Mouse (Mus musculus) small intestine, adult 2 months (tissue): Measurements from ENCODE around the gene Shisa9. TPM values are rescaled to one million over a fixed set of nuclear protein-coding genes. Genes with fewer than 3 reads are reported as not detected.

Experiments used
- H3K27ac ChIP-seq: fragments of 200-500 bp; 2 replicates; pipeline ENCODE4 v1.5.1; 2012; ENCODE audit warnings: low read depth, low read length, control low read depth, inconsistent platforms; ENCODE audit not compliant: insufficient read depth
- H3K27me3 ChIP-seq: fragments of 200-500 bp; 2 replicates; pipeline ENCODE4 v1.6.1; 2012; ENCODE audit warnings: mild to moderate bottlenecking, moderate library complexity, low read length, inconsistent platforms; ENCODE audit not compliant: control insufficient read depth, insufficient read depth
- H3K36me3 ChIP-seq: fragments of 200-500 bp; 2 replicates; pipeline ENCODE4 v1.6.1; 2012; ENCODE audit warnings: mild to moderate bottlenecking, low read length, control low read depth, inconsistent platforms; ENCODE audit not compliant: control insufficient read depth, insufficient read depth
- H3K4me1 ChIP-seq: fragments of 200-500 bp; 2 replicates; pipeline ENCODE4 v1.6.1; 2012; ENCODE audit warnings: low read length, inconsistent platforms, mixed read lengths; ENCODE audit not compliant: control insufficient read depth, insufficient read depth, insufficient read length
- H3K4me3 ChIP-seq: fragments of 200-500 bp; 2 replicates; pipeline ENCODE4 v1.5.1; 2012; ENCODE audit warnings: low read depth, mild to moderate bottlenecking, control low read depth, inconsistent platforms, low read length, moderate library complexity
- CTCF ChIP-seq: fragments of 200-500 bp; IDR thresholded peaks from 2 replicates; pipeline ENCODE4 v1.5.1; 2012; ENCODE audit warnings: low read depth, mild to moderate bottlenecking, control low read depth, inconsistent platforms, low read length, moderate library complexity, mixed read lengths; ENCODE audit not compliant: insufficient replicate concordance, insufficient read length; ENCODE audit errors: extremely low read depth
- POLR2A ChIP-seq: fragments of 200-500 bp; IDR thresholded peaks from 2 replicates; pipeline ENCODE4 v1.6.1; 2012; ENCODE audit warnings: low read depth, mild to moderate bottlenecking, control low read depth, inconsistent platforms, low read length, moderate library complexity
- WGBS: fragments of 180-500 bp; shearing (Covaris S2); methylation state at CpG from one replicate; pipeline ENCODE4 v1.1.7; 2018; 5-methylcytosine and 5-hydroxymethylcytosine counted together
- polyA plus RNA-seq: library from polyadenylated mRNA; depleted of rRNA; stranded (reverse); fragments of >200 nt; gene quantifications from 2 replicates; pipeline ENCODE4 v1.2.3, GENCODE M21; 2012

Gene Shisa9
- polyA plus RNA-seq, 1 experiment = 0.03 TPM

- Histone ChIP-seq H3K27ac (no peak overlapping the region), H3K36me3 (no peaks in the 10 kb centered on the region), H3K27me3 (no peaks in the 10 kb centered on the region), H3K4me1 (no peaks in the 10 kb centered on the region), H3K4me3 (no peak overlapping the region)
- 73% methylated on average over 3 of the region's 3 CpGs for WGBS
- no peak for TF ChIP-seq POLR2A
- TF ChIP-seq CTCF = no peak
Measured at GRCm38 (mm10) chr16:12129782-12130181, 145.9 kb downstream of the Shisa9 start.

- Histone ChIP-seq H3K4me1 (no peaks in the 10 kb centered on the region), H3K27ac (no peak overlapping the region), H3K27me3 (no peaks in the 10 kb centered on the region), H3K36me3 (no peaks in the 10 kb centered on the region), H3K4me3 (no peak overlapping the region)
- no peak for TF ChIP-seq POLR2A
- no peak for TF ChIP-seq CTCF
Measured at GRCm38 (mm10) chr16:12146666-12147065, 162.8 kb downstream of the Shisa9 start.

GRCm38 (mm10) chr16:12151986-12152385 is 168.1 kb downstream of the Shisa9 start:
- Histone ChIP-seq H3K36me3 (no peaks in the 10 kb centered on the region), H3K27ac (no peak overlapping the region), H3K4me3 (no peak overlapping the region), H3K27me3 (no peaks in the 10 kb centered on the region), H3K4me1 (no peaks in the 10 kb centered on the region)
- 85% methylated on average over 4 of the region's 4 CpGs for WGBS
- no peak for TF ChIP-seq POLR2A
- TF ChIP-seq CTCF = no peak

- no peaks in the 10 kb centered on the region for H3K36me3 ChIP-seq
- no peak overlapping the region for H3K4me3 ChIP-seq
- no peak overlapping the region for H3K27ac ChIP-seq
- H3K27me3 ChIP-seq = no peaks in the 10 kb centered on the region
- no peaks in the 10 kb centered on the region for H3K4me1 ChIP-seq
- 90% methylated on average over 2 of the region's 2 CpGs for WGBS
- TF ChIP-seq CTCF (no peak), POLR2A (no peak)
Measured at GRCm38 (mm10) chr16:12154476-12154875, 170.6 kb downstream of the Shisa9 start.

- no peak overlapping the region for H3K27ac ChIP-seq
- WGBS = 81% methylated on average over 1 of the region's 1 CpGs
- no peaks in the 10 kb centered on the region for H3K27me3 ChIP-seq
- no peak for TF ChIP-seq POLR2A
- no peak for TF ChIP-seq CTCF
- H3K4me3 ChIP-seq = no peak overlapping the region
- no peaks in the 10 kb centered on the region for H3K36me3 ChIP-seq
- H3K4me1 ChIP-seq = no peaks in the 10 kb centered on the region
Measured at GRCm38 (mm10) chr16:12173482-12174041, 189.6 kb downstream of the Shisa9 start.

DNA sequence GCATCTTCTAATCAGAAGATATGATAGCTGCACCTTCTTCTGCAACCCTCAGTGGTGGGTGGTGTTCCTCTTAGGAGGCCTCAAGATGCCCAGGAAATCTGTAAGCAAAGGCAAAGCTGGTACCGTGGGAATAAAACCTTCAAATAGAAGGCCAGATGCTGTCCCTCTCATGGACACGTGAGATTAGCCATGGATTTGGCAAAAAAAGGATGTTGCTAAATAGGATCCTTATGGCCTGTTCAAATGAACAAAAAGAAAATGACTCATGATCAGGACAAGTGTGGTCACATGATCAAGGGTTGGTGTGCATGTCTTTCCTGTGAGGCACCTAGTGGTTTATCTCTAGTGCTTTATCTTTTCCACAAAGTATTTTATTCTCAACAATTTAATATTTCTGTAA is 194.1 kb downstream of the Shisa9 start:
- Histone ChIP-seq H3K4me3 (no peak overlapping the region), H3K27me3 (no peaks in the 10 kb centered on the region), H3K36me3 (no peaks in the 10 kb centered on the region), H3K4me1 (no peaks in the 10 kb centered on the region), H3K27ac (no peak overlapping the region)
- 77% methylated on average over 2 of the region's 2 CpGs for WGBS
- TF ChIP-seq CTCF (no peak), POLR2A (no peak)

DNA sequence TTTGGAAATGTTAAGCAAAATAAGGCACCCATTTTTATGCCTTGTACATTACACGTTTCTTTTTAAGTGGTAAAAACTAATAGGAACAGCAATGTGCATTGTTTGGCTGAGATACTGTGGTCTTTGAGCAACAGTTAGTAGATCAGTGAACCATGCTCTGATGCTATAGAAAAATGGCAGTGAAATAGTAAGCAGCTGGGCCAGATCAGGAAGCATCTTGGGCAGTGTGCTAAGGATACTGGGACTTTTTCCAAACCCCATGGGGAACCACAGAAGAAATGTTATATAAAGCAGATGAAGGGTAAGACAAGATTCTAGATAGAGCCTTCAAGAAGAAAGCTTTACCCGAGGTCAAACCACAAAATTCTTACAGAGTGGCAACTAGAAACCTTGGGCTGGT is 205.8 kb downstream of the Shisa9 start:
- H3K27me3 ChIP-seq = no peaks in the 10 kb centered on the region
- no peak for TF ChIP-seq POLR2A
- TF ChIP-seq CTCF = no peak
- WGBS = 65% methylated on average over 2 of the region's 2 CpGs
- no peak overlapping the region for H3K27ac ChIP-seq
- no peaks in the 10 kb centered on the region for H3K36me3 ChIP-seq
- H3K4me3 ChIP-seq = no peak overlapping the region
- H3K4me1 ChIP-seq = no peaks in the 10 kb centered on the region

DNA sequence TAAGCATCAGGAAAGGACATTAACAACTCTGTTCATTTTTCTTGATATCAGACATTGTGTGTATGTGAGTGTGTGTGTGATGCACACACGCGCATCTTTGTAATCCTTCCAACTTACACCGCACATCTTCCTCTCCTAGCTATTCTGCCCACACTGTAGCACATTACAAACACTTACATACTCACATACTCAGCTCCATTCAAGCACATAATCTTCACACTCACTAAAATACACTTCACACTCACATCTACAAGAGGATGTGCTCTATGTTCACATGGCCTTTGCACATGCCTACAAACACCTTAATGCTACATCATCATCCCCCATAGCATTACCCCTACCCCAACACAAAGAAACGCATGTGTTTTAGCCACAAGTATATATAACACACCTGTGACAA is 212.9 kb downstream of the Shisa9 start:
- Histone ChIP-seq H3K27ac (no peak overlapping the region), H3K4me3 (no peak overlapping the region), H3K4me1 (no peaks in the 10 kb centered on the region), H3K36me3 (no peaks in the 10 kb centered on the region), H3K27me3 (no peaks in the 10 kb centered on the region)
- 97% methylated on average over 4 of the region's 4 CpGs for WGBS
- TF ChIP-seq POLR2A = no peak
- TF ChIP-seq CTCF = no peak
